Mouse (Mus musculus): ENCODE measurements at regions not wholly inside any gene's neighbourhood (a gene's known extent, or its start where the extent isn't known, plus 50 kb on each side); places are given as distances from the start of the nearest gene placed in this dataset.
A peak's percentile ranks its signal among the peaks of the same experiment; 100 is the strongest.
"Not testable (repeated sequence)": the region's sequence is repeated elsewhere in the genome, so short reads cannot be mapped to it uniquely, and the experiment has no call there.

DNA sequence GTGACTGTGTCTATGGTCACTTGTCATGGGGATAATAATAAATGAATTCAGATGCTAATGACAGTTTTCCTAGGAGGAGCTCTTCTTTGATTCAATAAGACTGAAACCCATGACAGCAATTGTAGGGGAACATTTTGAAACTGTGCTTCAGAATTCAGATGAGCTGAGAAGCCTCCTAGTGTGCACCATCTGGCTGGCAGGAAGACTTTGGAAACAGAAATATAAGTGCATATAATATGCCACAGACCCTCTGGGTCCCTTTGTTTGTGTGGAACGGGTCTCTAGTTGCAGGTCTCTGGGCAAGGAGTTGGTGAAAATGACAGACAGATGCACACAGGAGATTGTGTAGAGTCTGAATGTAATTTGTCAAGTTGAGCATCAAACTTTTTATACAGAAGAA is 1043.3 kb upstream of the Cntnap5a start:
- 58% methylated on average over 1 of the region's 1 CpGs for WGBS
- no peak overlapping the region for H3K9ac ChIP-seq (replicated peaks; ENCODE audit: low read length)
- H3K27ac ChIP-seq (replicated peaks; ENCODE audit: low read depth, low read length): no peak overlapping the region
- no peak for ATAC-seq (replicated peaks; ENCODE audit: insufficient number of reproducible peaks, low FRiP score, low TSS enrichment, low read depth)
- no peaks in the 10 kb centered on the region for H3K4me1 ChIP-seq (ENCODE audit: control insufficient read depth, insufficient read depth, low read length)
- H3K36me3 ChIP-seq (replicated peaks; ENCODE audit: control insufficient read depth, insufficient read depth, low read depth, low read length): no peaks in the 10 kb centered on the region
- H3K27me3 ChIP-seq (ENCODE audit: control insufficient read depth, insufficient read depth, low read length): no peaks in the 10 kb centered on the region
- H3K9me3 ChIP-seq (replicated peaks; ENCODE audit: control insufficient read depth, low read length): no peaks in the 10 kb centered on the region
- no peak overlapping the region for H3K4me3 ChIP-seq (ENCODE audit: low read depth, low read length)
- no peak for DNase-seq (ENCODE audit: low spot score)
- no peak overlapping the region for H3K4me2 ChIP-seq (ENCODE audit: low read depth, low read length)

DNA sequence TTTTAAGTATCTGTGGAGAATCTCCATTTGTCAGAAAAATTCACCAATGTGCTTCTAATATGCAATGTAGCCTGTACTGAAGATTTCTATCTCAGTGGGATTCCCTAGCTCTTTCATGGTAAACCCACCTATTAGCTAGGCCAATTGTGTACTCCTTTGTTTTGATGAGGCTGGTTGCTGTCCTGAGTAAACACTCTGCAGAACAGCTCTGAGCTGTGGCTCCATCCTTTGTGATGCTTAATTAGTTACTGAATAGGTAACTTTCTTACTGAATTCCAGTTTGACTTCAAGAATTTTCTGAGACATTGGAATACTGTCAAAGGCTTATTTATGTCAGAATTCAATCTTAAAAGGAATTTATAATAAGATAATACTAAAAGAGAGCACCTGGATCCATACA is 1042.7 kb upstream of the Cntnap5a start:
- H3K27ac ChIP-seq (replicated peaks; ENCODE audit: low read depth, low read length); H3K4me3 ChIP-seq (ENCODE audit: low read depth, low read length); H3K36me3 ChIP-seq (replicated peaks; ENCODE audit: control insufficient read depth, insufficient read depth, low read depth, low read length); H3K9ac ChIP-seq (replicated peaks; ENCODE audit: low read length); H3K27me3 ChIP-seq (ENCODE audit: control insufficient read depth, insufficient read depth, low read length); H3K4me2 ChIP-seq (ENCODE audit: low read depth, low read length); DNase-seq (ENCODE audit: low spot score); H3K4me1 ChIP-seq (ENCODE audit: control insufficient read depth, insufficient read depth, low read length); ATAC-seq (replicated peaks; ENCODE audit: insufficient number of reproducible peaks, low FRiP score, low TSS enrichment, low read depth); H3K9me3 ChIP-seq (replicated peaks; ENCODE audit: control insufficient read depth, low read length): not testable (repeated sequence)

DNA sequence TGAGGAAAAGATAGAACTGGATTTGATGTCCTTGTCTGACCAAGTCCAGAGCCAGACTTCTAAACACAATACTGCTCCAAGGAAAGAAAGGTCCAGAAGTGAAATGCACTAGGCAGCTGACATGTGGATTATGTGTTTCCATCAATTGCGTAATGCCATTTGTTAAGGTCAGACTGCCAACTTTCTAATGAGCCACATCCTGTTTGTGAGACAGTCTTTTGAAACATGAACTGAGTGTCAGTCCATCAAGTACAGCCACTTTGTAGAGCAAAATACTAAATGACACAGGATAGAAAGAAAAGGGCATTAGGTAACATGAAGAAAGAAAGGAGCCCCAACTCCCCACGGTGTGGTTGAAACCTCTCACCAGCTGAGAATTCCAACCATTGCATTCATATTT is 1010.6 kb upstream of the Cntnap5a start:
- 29% methylated on average over 2 of the region's 2 CpGs for WGBS
- no peak overlapping the region for H3K4me3 ChIP-seq (ENCODE audit: low read depth, low read length)
- ATAC-seq (replicated peaks; ENCODE audit: insufficient number of reproducible peaks, low FRiP score, low TSS enrichment, low read depth) (no peak; the same call in 1 of the 2 replicates), DNase-seq (ENCODE audit: low spot score) (peak; percentile 20)
- no peaks in the 10 kb centered on the region for H3K4me1 ChIP-seq (ENCODE audit: control insufficient read depth, insufficient read depth, low read length)
- no peak overlapping the region for H3K9ac ChIP-seq (replicated peaks; ENCODE audit: low read length)
- H3K27ac ChIP-seq (replicated peaks; ENCODE audit: low read depth, low read length): no peak overlapping the region
- H3K4me2 ChIP-seq (ENCODE audit: low read depth, low read length): no peak overlapping the region
- H3K9me3 ChIP-seq (replicated peaks; ENCODE audit: control insufficient read depth, low read length): no peaks in the 10 kb centered on the region
- H3K36me3 ChIP-seq (replicated peaks; ENCODE audit: control insufficient read depth, insufficient read depth, low read depth, low read length): no peaks in the 10 kb centered on the region
- H3K27me3 ChIP-seq (ENCODE audit: control insufficient read depth, insufficient read depth, low read length): no peaks in the 10 kb centered on the region

DNA sequence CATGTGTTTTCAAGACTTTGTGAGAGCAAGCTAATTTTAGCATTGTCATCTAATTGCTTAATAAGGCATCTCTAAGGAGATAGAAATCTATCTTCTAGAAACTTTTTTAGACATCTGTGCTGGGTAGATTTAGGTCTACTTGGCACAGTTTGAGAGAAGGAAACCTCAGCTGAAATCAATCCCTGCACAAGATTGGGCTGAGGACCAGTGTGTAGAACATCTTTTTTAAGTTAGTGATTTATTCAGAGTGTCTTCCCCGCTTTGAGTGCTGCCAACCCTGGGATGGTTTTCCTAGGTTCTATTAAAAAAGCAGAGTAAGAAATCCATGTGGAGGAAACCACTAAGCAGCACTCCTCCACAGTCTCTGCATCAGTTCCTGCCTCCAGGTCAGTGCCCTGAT is 1003.3 kb upstream of the Cntnap5a start:
- H3K27ac ChIP-seq (replicated peaks; ENCODE audit: low read depth, low read length): no peak overlapping the region
- ATAC-seq (replicated peaks; ENCODE audit: insufficient number of reproducible peaks, low FRiP score, low TSS enrichment, low read depth): no peak
- H3K4me1 ChIP-seq (ENCODE audit: control insufficient read depth, insufficient read depth, low read length): no peaks in the 10 kb centered on the region
- no peaks in the 10 kb centered on the region for H3K9me3 ChIP-seq (replicated peaks; ENCODE audit: control insufficient read depth, low read length)
- no peak overlapping the region for H3K9ac ChIP-seq (replicated peaks; ENCODE audit: low read length)
- H3K4me3 ChIP-seq (ENCODE audit: low read depth, low read length): no peak overlapping the region
- WGBS: 79% methylated on average over 1 of the region's 1 CpGs
- no peak for DNase-seq (ENCODE audit: low spot score)
- no peaks in the 10 kb centered on the region for H3K36me3 ChIP-seq (replicated peaks; ENCODE audit: control insufficient read depth, insufficient read depth, low read depth, low read length)
- no peaks in the 10 kb centered on the region for H3K27me3 ChIP-seq (ENCODE audit: control insufficient read depth, insufficient read depth, low read length)
- no peak overlapping the region for H3K4me2 ChIP-seq (ENCODE audit: low read depth, low read length)

DNA sequence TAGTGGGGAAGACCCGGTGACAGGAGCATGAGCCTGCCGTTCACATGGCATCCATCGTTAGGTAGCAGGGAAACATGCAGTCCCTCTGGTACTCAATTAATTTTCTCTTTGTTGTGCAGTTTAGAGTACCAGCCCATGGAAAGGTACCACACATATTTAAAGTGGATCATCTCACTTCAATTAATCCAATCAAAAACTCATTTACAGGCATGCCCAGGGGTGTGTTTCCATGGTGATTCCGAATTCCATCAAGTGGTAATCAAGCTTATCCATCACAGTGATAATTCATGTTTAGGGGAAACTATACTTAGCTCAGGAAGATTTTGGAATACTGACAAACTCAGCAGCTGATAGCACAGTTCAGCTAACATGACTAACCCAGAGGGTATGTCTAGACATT is 963.4 kb upstream of the Cntnap5a start:
- no peak overlapping the region for H3K9ac ChIP-seq (replicated peaks; ENCODE audit: low read length)

DNA sequence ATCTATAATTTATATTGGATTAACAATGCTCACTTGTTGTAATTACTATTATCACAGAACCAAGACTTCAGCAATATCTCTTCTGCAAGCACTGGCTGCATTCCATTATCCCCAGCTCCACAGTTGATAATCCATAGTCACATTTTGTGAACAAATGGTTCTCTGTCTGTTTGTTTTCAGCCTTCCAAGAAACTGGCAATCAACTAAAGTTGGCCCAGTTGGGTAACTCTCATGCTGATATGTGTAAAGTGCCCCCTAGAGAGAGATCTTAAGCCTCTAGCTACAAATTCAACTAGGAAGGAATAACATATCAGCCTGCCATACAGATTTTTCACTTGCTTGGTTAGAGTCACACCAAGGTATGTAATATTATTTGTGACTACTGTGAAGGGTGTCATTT is 955.4 kb upstream of the Cntnap5a start:
- H3K36me3 ChIP-seq (replicated peaks; ENCODE audit: control insufficient read depth, insufficient read depth, low read depth, low read length): no peaks in the 10 kb centered on the region
- no peaks in the 10 kb centered on the region for H3K27me3 ChIP-seq (ENCODE audit: control insufficient read depth, insufficient read depth, low read length)
- H3K9ac ChIP-seq (replicated peaks; ENCODE audit: low read length): no peak overlapping the region
- no peaks in the 10 kb centered on the region for H3K4me1 ChIP-seq (ENCODE audit: control insufficient read depth, insufficient read depth, low read length)
- H3K27ac ChIP-seq (replicated peaks; ENCODE audit: low read depth, low read length): no peak overlapping the region
- H3K9me3 ChIP-seq (replicated peaks; ENCODE audit: control insufficient read depth, low read length): no peaks in the 10 kb centered on the region
- no peak overlapping the region for H3K4me3 ChIP-seq (ENCODE audit: low read depth, low read length)
- no peak overlapping the region for H3K4me2 ChIP-seq (ENCODE audit: low read depth, low read length)
- DNase-seq (ENCODE audit: low spot score) (no peak), ATAC-seq (replicated peaks; ENCODE audit: insufficient number of reproducible peaks, low FRiP score, low TSS enrichment, low read depth) (no peak)

More for the DNA sequence above, 963.4 kb upstream of the Cntnap5a start:
- no peak for ATAC-seq (replicated peaks; ENCODE audit: insufficient number of reproducible peaks, low FRiP score, low TSS enrichment, low read depth)
- Histone ChIP-seq H3K27me3 (ENCODE audit: control insufficient read depth, insufficient read depth, low read length) (no peaks in the 10 kb centered on the region), H3K4me3 (ENCODE audit: low read depth, low read length) (no peak overlapping the region), H3K36me3 (replicated peaks; ENCODE audit: control insufficient read depth, insufficient read depth, low read depth, low read length) (no peaks in the 10 kb centered on the region), H3K27ac (replicated peaks; ENCODE audit: low read depth, low read length) (no peak overlapping the region), H3K4me2 (ENCODE audit: low read depth, low read length) (no peak overlapping the region), H3K9me3 (replicated peaks; ENCODE audit: control insufficient read depth, low read length) (no peaks in the 10 kb centered on the region), H3K4me1 (ENCODE audit: control insufficient read depth, insufficient read depth, low read length) (no peaks in the 10 kb centered on the region)
- WGBS: 84% methylated on average over 4 of the region's 4 CpGs
- DNase-seq (ENCODE audit: low spot score): no peak
